ENCODE assay signal across 8 mouse cellular contexts in genomic region chr8:122870377-122870863, GRCm38 (mm10). TPM values are rescaled to one million over a fixed set of nuclear protein-coding genes. Genes with fewer than 3 reads are reported as not detected.
DNase-seq lines count a peak whose midpoint lies in the region; ATAC-seq and TF ChIP-seq lines count a peak whose summit lies in the region.

No protein-coding gene starts in this region.

- intact Hi-C loops in heart, postnatal 14 days (cut with DNase I), result no loop called here

- H3K9me3 ChIP-seq in midbrain, embryonic 10.5 days (replicated peaks), result peaks cover 8% of the 10 kb centered on the region
- peaks cover 3% of the 10 kb centered on the region; the same call in 1 of the 2 replicates for H3K9me3 ChIP-seq in midbrain, embryonic 14.5 days (ENCODE audit: control insufficient read depth, low read length)
- H3K9me3 ChIP-seq in liver, embryonic 14.5 days (ENCODE audit: control insufficient read depth, low read length), result no peaks in the 10 kb centered on the region
- H3K9me3 ChIP-seq in midbrain, postnatal 0 days (ENCODE audit: low read length), result no peaks in the 10 kb centered on the region

- DNase-seq in midbrain, embryonic 10.5 days (ENCODE audit: low spot score), result peak; percentile 38
- no peak for DNase-seq in midbrain, embryonic 14.5 days
- DNase-seq in cerebellum, adult 9-11 months, result peak; percentile 82
- DNase-seq in heart, postnatal 14 days, result peak; percentile 40 to 47
- DNase-seq in liver, embryonic 14.5 days (ENCODE audit: low read depth in 3 of 3, low spot score in 3 of 3), result peak; percentile 23 to 37 (median 35)
- no peak for DNase-seq in layer of hippocampus, adult 8-10 months (ENCODE audit: low spot score in 2 of 2)
- DNase-seq in midbrain, postnatal 0 days (ENCODE audit: low spot score), result no peak

- no peak for TF ChIP-seq POLR2A in small intestine, adult 2 months (IDR thresholded peaks at IDR 0.05; ENCODE audit: low read depth, low read length)

- H3K36me3 ChIP-seq in midbrain, embryonic 10.5 days, result no peaks in the 10 kb centered on the region
- H3K36me3 ChIP-seq in midbrain, embryonic 14.5 days (ENCODE audit: control insufficient read depth, insufficient read depth, low read length), result no peaks in the 10 kb centered on the region
- H3K36me3 ChIP-seq in liver, embryonic 14.5 days (replicated peaks; ENCODE audit: control insufficient read depth, insufficient read depth, low read depth), result no peaks in the 10 kb centered on the region
- H3K36me3 ChIP-seq in small intestine, adult 2 months (ENCODE audit: control insufficient read depth, insufficient read depth, low read length), result no peaks in the 10 kb centered on the region
- H3K36me3 ChIP-seq in midbrain, postnatal 0 days (ENCODE audit: insufficient read depth, low read length), result no peaks in the 10 kb centered on the region

- no peak overlapping the region for H3K4me2 ChIP-seq in midbrain, embryonic 14.5 days (ENCODE audit: low read length)
- peak overlapping the region; percentile 58 for H3K4me2 ChIP-seq in liver, embryonic 14.5 days (ENCODE audit: low read depth)
- H3K4me2 ChIP-seq in midbrain, postnatal 0 days (ENCODE audit: low read depth, low read length, poor library complexity, severe bottlenecking), result no peak overlapping the region

- no peak overlapping the region for H3K9ac ChIP-seq in midbrain, embryonic 14.5 days (replicated peaks; ENCODE audit: low read length)
- no peak overlapping the region for H3K9ac ChIP-seq in liver, embryonic 14.5 days (replicated peaks)
- H3K9ac ChIP-seq in midbrain, postnatal 0 days (replicated peaks; ENCODE audit: low read length, poor library complexity, severe bottlenecking), result no peak overlapping the region

- no peak for ATAC-seq in midbrain, embryonic 14.5 days (ENCODE audit: low FRiP score, low TSS enrichment)
- ATAC-seq in liver, embryonic 14.5 days (ENCODE audit: insufficient read depth), result peak; percentile 55
- no peak for ATAC-seq in midbrain, postnatal 0 days (ENCODE audit: low FRiP score)

- peaks cover 17% of the 10 kb centered on the region for H3K27me3 ChIP-seq in midbrain, embryonic 10.5 days (ENCODE audit: low read depth, poor library complexity, severe bottlenecking)
- H3K27me3 ChIP-seq in midbrain, embryonic 14.5 days (ENCODE audit: control insufficient read depth, insufficient read depth, low read length), result no peaks in the 10 kb centered on the region
- no peaks in the 10 kb centered on the region for H3K27me3 ChIP-seq in liver, embryonic 14.5 days (ENCODE audit: control insufficient read depth, insufficient read depth, low read length)
- no peaks in the 10 kb centered on the region for H3K27me3 ChIP-seq in small intestine, adult 2 months (ENCODE audit: control insufficient read depth, insufficient read depth, low read length)
- H3K27me3 ChIP-seq in midbrain, postnatal 0 days (ENCODE audit: insufficient read depth, low read length), result no peaks in the 10 kb centered on the region

- H3K4me3 ChIP-seq in midbrain, embryonic 10.5 days, result peak overlapping the region; percentile 39
- no peak overlapping the region for H3K4me3 ChIP-seq in midbrain, embryonic 14.5 days (replicated peaks; ENCODE audit: low read depth, low read length)
- peak overlapping the region; percentile 7 to 29; a peak in 3 of 4 replicates for H3K4me3 ChIP-seq in liver, embryonic 14.5 days (ENCODE audit: insufficient read depth in 1 of 2, low read depth in 2 of 2, low read length in 2 of 2)
- H3K4me3 ChIP-seq in small intestine, adult 2 months (ENCODE audit: low read depth, low read length), result peak overlapping the region; percentile 62
- no peak overlapping the region for H3K4me3 ChIP-seq in midbrain, postnatal 0 days (ENCODE audit: low read depth, low read length)

- peaks cover 9% of the 10 kb centered on the region for H3K4me1 ChIP-seq in midbrain, embryonic 10.5 days
- no peaks in the 10 kb centered on the region for H3K4me1 ChIP-seq in midbrain, embryonic 14.5 days (ENCODE audit: control insufficient read depth, insufficient read depth, low read length)
- peaks cover 0 to 3% of the 10 kb centered on the region in 2 experiments; a peak in 2 of 4 replicates for H3K4me1 ChIP-seq in liver, embryonic 14.5 days (replicated peaks; ENCODE audit: control insufficient read depth in 2 of 2, insufficient read depth in 2 of 2, low read length in 1 of 2)
- H3K4me1 ChIP-seq in small intestine, adult 2 months (ENCODE audit: control insufficient read depth, insufficient read depth, insufficient read length, low read length), result peaks cover 8% of the 10 kb centered on the region
- H3K4me1 ChIP-seq in midbrain, postnatal 0 days (ENCODE audit: insufficient read depth, low read length), result no peaks in the 10 kb centered on the region

- WGBS in midbrain, embryonic 10.5 days, result 13% methylated on average over 31 of the region's 31 CpGs
- WGBS in midbrain, embryonic 14.5 days, result 15% methylated on average over 31 of the region's 31 CpGs
- 11% methylated on average over 31 of the region's 31 CpGs for WGBS in liver, embryonic 14.5 days (ENCODE audit: insufficient replicate concordance)
- 20% methylated on average over 31 of the region's 31 CpGs for WGBS in small intestine, adult 2 months
- 13% methylated on average over 31 of the region's 31 CpGs for WGBS in midbrain, postnatal 0 days

- no peak for TF ChIP-seq CTCF in liver, embryonic 14.5 days (IDR thresholded peaks at IDR 0.05; ENCODE audit: low read depth)
- TF ChIP-seq CTCF in small intestine, adult 2 months (IDR thresholded peaks at IDR 0.05; ENCODE audit: extremely low read depth, insufficient read length, insufficient replicate concordance, low read depth, low read length), result no peak
- TF ChIP-seq CTCF in midbrain, postnatal 0 days (IDR thresholded peaks at IDR 0.05), result no peak

- TF ChIP-seq EP300 in liver, embryonic 14.5 days (IDR thresholded peaks at IDR 0.05; ENCODE audit: low read depth), result no peak

- peak overlapping the region; percentile 14; the same call in 1 of the 2 replicates for H3K27ac ChIP-seq in midbrain, embryonic 10.5 days (replicated peaks)
- H3K27ac ChIP-seq in midbrain, embryonic 14.5 days (replicated peaks; ENCODE audit: low read depth, low read length), result no peak overlapping the region
- H3K27ac ChIP-seq in liver, embryonic 14.5 days, result no peak overlapping the region
- H3K27ac ChIP-seq in small intestine, adult 2 months (ENCODE audit: insufficient read depth, low read depth, low read length), result no peak overlapping the region
- no peak overlapping the region for H3K27ac ChIP-seq in midbrain, postnatal 0 days (ENCODE audit: low read depth, low read length)

RNA-seq across cellular contexts. Expression of gene Cdh15, which starts 22.7 kb away (rescaled TPM):
- polyA plus RNA-seq in midbrain, embryonic 10.5 days (2016; fragmentation: Nextera tagmentation; extraction: Ambion mirVana), result 0.51 and 0.54 TPM in 2 replicates
- polyA plus RNA-seq in midbrain, embryonic 14.5 days (2014; fragmentation: Nextera tagmentation; extraction: Ambion mirVana), result 1.5 and 2.6 TPM in 2 replicates
- total RNA-seq in heart, postnatal 14 days (2021), result not detected
- polyA plus RNA-seq in liver, embryonic 14.5 days (2012; rRNA removed), result not detected in 2 replicates
- not detected in 2 replicates for polyA plus RNA-seq in liver, embryonic 14.5 days (2014; fragmentation: Nextera tagmentation; extraction: Ambion mirVana)
- not detected in 2 replicates for polyA plus RNA-seq in small intestine, adult 2 months (2012; rRNA removed)
- 1 to 10 TPM; 1.0 to 1.3 (median 1.2) TPM for total RNA-seq in layer of hippocampus, adult 8-10 months (2022)
- total RNA-seq in midbrain, postnatal 0 days (2014; rRNA removed), result 0.14 and 1.8 TPM in 2 replicates
- 3.5 and 4.0 TPM in 2 replicates for polyA plus RNA-seq in midbrain, postnatal 0 days (2015; fragmentation: Nextera tagmentation; extraction: Ambion mirVana)

Comparison
In these comparisons a context has a peak if more than half of its experiments do, and no peak if none do; other contexts are left out.
1. DNase-seq: peak in midbrain, embryonic 10.5 days (single experiment), cerebellum, adult 9-11 months (single experiment), heart, postnatal 14 days (2 of 2) and liver, embryonic 14.5 days (3 of 3); none in midbrain, embryonic 14.5 days (single experiment), layer of hippocampus, adult 8-10 months (0 of 2) and midbrain, postnatal 0 days (single experiment).
2. H3K4me3 ChIP-seq: peak in midbrain, embryonic 10.5 days (single experiment), liver, embryonic 14.5 days (2 of 2) and small intestine, adult 2 months (single experiment); none in midbrain, embryonic 14.5 days (single experiment) and midbrain, postnatal 0 days (single experiment).